Mouse (Mus musculus) olfactory bulb, adult 2 months (tissue): Measurements from ENCODE around the gene Ankrd40. TPM values are rescaled to one million over a fixed set of nuclear protein-coding genes. Genes with fewer than 3 reads are reported as not detected.

ENCODE experiments used
- H3K27ac ChIP-seq: fragments of 200-500 bp; 2 replicates; pipeline ENCODE4 v1.5.1; 2012; ENCODE audit warnings: low read depth, low read length; ENCODE audit not compliant: insufficient read depth
- H3K4me1 ChIP-seq: fragments of 200-500 bp; 2 replicates; pipeline ENCODE4 v1.6.1; 2012; ENCODE audit warnings: low read length; ENCODE audit not compliant: control insufficient read depth, insufficient read depth
- H3K4me3 ChIP-seq: fragments of 200-500 bp; 2 replicates; pipeline ENCODE4 v1.5.1; 2012; ENCODE audit warnings: mild to moderate bottlenecking, low read depth, low read length, moderate library complexity; ENCODE audit not compliant: insufficient read depth
- CTCF ChIP-seq: fragments of 200-500 bp; IDR thresholded peaks from 2 replicates; pipeline ENCODE4 v1.5.1; 2012; ENCODE audit warnings: low read depth, mild to moderate bottlenecking, low read length, moderate library complexity; ENCODE audit not compliant: insufficient read depth
- POLR2A ChIP-seq: fragments of 200-500 bp; IDR thresholded peaks from 2 replicates; pipeline ENCODE4 v1.6.1; 2012; ENCODE audit warnings: mild to moderate bottlenecking, low read depth, low read length, moderate library complexity; ENCODE audit not compliant: insufficient read depth
- WGBS: fragments of 180-500 bp; shearing (Covaris S2); methylation state at CpG from one replicate; pipeline ENCODE4 v1.1.7; 2018; 5-methylcytosine and 5-hydroxymethylcytosine counted together
- polyA plus RNA-seq: library from polyadenylated mRNA; stranded (reverse); fragments of >200 nt; gene quantifications from 2 replicates; pipeline ENCODE4 v1.2.4, GENCODE M21; 2012; ENCODE audit warnings: low replicate concordance; ENCODE audit not compliant: missing spikeins, insufficient read depth, insufficient read length

Ankrd40 gene
- polyA plus RNA-seq, 1 experiment = 384 TPM

GRCm38 (mm10) chr11:94334386-94334968 lies 6.7 kb downstream of the Ankrd40 start:
- Histone ChIP-seq H3K4me3 (no peak overlapping the region), H3K4me1 (peaks cover 2% of the 10 kb centered on the region; the same call in 1 of the 2 replicates), H3K27ac (no peak overlapping the region)
- 78% methylated on average over 8 of the region's 8 CpGs for WGBS
- no peak for TF ChIP-seq POLR2A
- TF ChIP-seq CTCF = no peak

- H3K4me3 ChIP-seq = no peak overlapping the region
- H3K4me1 ChIP-seq = peaks cover 2% of the 10 kb centered on the region; the same call in 1 of the 2 replicates
- no peak overlapping the region for H3K27ac ChIP-seq
- no peak for TF ChIP-seq CTCF
- TF ChIP-seq POLR2A = no peak
Measured at GRCm38 (mm10) chr11:94336551-94336950, 8.8 kb downstream of the Ankrd40 start.

- no peak for TF ChIP-seq CTCF
- no peak overlapping the region for H3K27ac ChIP-seq
- 87% methylated on average over 2 of the region's 2 CpGs for WGBS
- H3K4me3 ChIP-seq = no peak overlapping the region
- peaks cover 12% of the 10 kb centered on the region for H3K4me1 ChIP-seq
Measured at GRCm38 (mm10) chr11:94338347-94338746, 10.5 kb downstream of the Ankrd40 start.

GRCm38 (mm10) chr11:94339732-94340585 lies 12.2 kb downstream of the Ankrd40 start:
- 53% methylated on average over 18 of the region's 18 CpGs for WGBS
- no peak for TF ChIP-seq CTCF
- TF ChIP-seq POLR2A = no peak
- Histone ChIP-seq H3K4me3 (no peak overlapping the region), H3K27ac (no peak overlapping the region), H3K4me1 (peaks cover 19% of the 10 kb centered on the region)

- Histone ChIP-seq H3K27ac (no peak overlapping the region), H3K4me1 (peaks cover 22% of the 10 kb centered on the region), H3K4me3 (no peak overlapping the region)
- TF ChIP-seq CTCF (no peak), POLR2A (no peak)
- 70% methylated on average over 10 of the region's 10 CpGs for WGBS
Measured at GRCm38 (mm10) chr11:94340948-94341933, 13.4 kb downstream of the Ankrd40 start.

GRCm38 (mm10) chr11:94342114-94342905 lies 14.5 kb downstream of the Ankrd40 start:
- 44% methylated on average over 13 of the region's 13 CpGs for WGBS
- Histone ChIP-seq H3K4me1 (peaks cover 22% of the 10 kb centered on the region), H3K4me3 (no peak overlapping the region), H3K27ac (no peak overlapping the region)
- no peak for TF ChIP-seq POLR2A
- no peak for TF ChIP-seq CTCF

- Histone ChIP-seq H3K4me3 (no peak overlapping the region), H3K27ac (no peak overlapping the region), H3K4me1 (peaks cover 22% of the 10 kb centered on the region)
- TF ChIP-seq CTCF (no peak), POLR2A (no peak)
- 21% methylated on average over 5 of the region's 5 CpGs for WGBS
Measured at GRCm38 (mm10) chr11:94343955-94344358, 16.2 kb downstream of the Ankrd40 start.

GRCm38 (mm10) chr11:94344470-94344869 lies 16.7 kb downstream of the Ankrd40 start:
- no peak overlapping the region for H3K27ac ChIP-seq
- H3K4me3 ChIP-seq = no peak overlapping the region
- WGBS = 71% methylated on average over 1 of the region's 1 CpGs
- H3K4me1 ChIP-seq = peaks cover 22% of the 10 kb centered on the region
- TF ChIP-seq POLR2A = no peak
- no peak for TF ChIP-seq CTCF
